In genomic region chr5:147357536-147357935, GRCm38 (mm10) we compare ENCODE assay signal across 10 mouse cellular contexts. TPM values are rescaled to one million over a fixed set of nuclear protein-coding genes. Genes with fewer than 3 reads are reported as not detected.
DNase-seq lines count a peak whose midpoint lies in the region; ATAC-seq and TF ChIP-seq lines count a peak whose summit lies in the region.
"Had no signal": no experiment of that assay in that cellular context is flagged by ENCODE, and none has a peak within 500 bp of the region (broad histone marks: within the 10 kb centered on the region; RNA-seq: fewer than 3 reads in every experiment).

No protein-coding gene starts in this region.

- peak; percentile 85 for TF ChIP-seq CTCF in G1E (IDR thresholded peaks at IDR 0.05; ENCODE audit: low read depth, low read length)

- no peaks in the 10 kb centered on the region for H3K27me3 ChIP-seq in G1E (ENCODE audit: insufficient read depth, low read length)
- H3K27me3 ChIP-seq: lung, embryonic 15.5 days had no signal

- H3K36me3 ChIP-seq in G1E (replicated peaks): no peaks in the 10 kb centered on the region
- H3K36me3 ChIP-seq: lung, embryonic 15.5 days had no signal

- H3K4me1 ChIP-seq in G1E (ENCODE audit: insufficient read depth, low read depth, low read length): peaks cover 2% of the 10 kb centered on the region; the same call in 1 of the 2 replicates
- H3K4me1 ChIP-seq: lung, embryonic 15.5 days had no signal

- ATAC-seq in G1E (ENCODE audit: extremely low read depth, insufficient number of reproducible peaks, low FRiP score, poor library complexity, severe bottlenecking): peak; percentile 22; the same call in 1 of the 2 replicates
- ATAC-seq in erythroblast, adult 5-6 weeks (replicated peaks; ENCODE audit: low FRiP score, poor library complexity, severe bottlenecking): peak; percentile 52; the same call in 1 of the 2 replicates

- no peak overlapping the region for H3K4me3 ChIP-seq in G1E (ENCODE audit: low read depth, low read length)
- H3K4me3 ChIP-seq: erythroblast, embryonic 14.5 days; lung, embryonic 15.5 days had no signal

- DNase-seq in heart, postnatal 4 days: peak; percentile 21
- DNase-seq in heart, adult 9 months (ENCODE audit: low spot score in 2 of 2): no peak
- DNase-seq in 416B (ENCODE audit: low read depth) (peak; percentile 49), G1E (ENCODE audit: low spot score) (no peak)
- peak; percentile 45 for DNase-seq in testis, postnatal 14 days (ENCODE audit: low spot score)
- DNase-seq in frontal cortex, postnatal 25 days (ENCODE audit: low spot score in 2 of 2): no peak
- no peak for DNase-seq in frontal cortex, postnatal 14 days (ENCODE audit: low spot score in 2 of 2)

- no peaks in the 10 kb centered on the region for H3K9me3 ChIP-seq in G1E (replicated peaks)
- H3K9me3 ChIP-seq: lung, embryonic 15.5 days had no signal

RNA-seq across cellular contexts. Expression of gene Urad, which starts 35.3 kb away (rescaled TPM):
- total RNA-seq in heart, postnatal 4 days (2021): not detected
- not detected in 2 replicates for total RNA-seq in G1E (2014; fragmentation: Nextera tagmentation)
- 0.17 TPM in 1 of 2 replicates, not detected in the other for total RNA-seq in G1E (2017)
- polyA plus RNA-seq in G1E (2012): not detected in 2 replicates
- not detected in 2 replicates for total RNA-seq in erythroblast, adult 5-6 weeks (2015; ENCODE audit: low replicate concordance)
- total RNA-seq in erythroblast, adult 5-6 weeks (2017; ENCODE audit: low replicate concordance): not detected in 2 replicates
- polyA plus RNA-seq: erythroblast, embryonic 14.5 days; lung, embryonic 15.5 days had no signal

RNA-seq across cellular contexts. Expression of gene Flt3, which starts 42.8 kb away (rescaled TPM):
- not detected for total RNA-seq in heart, postnatal 4 days (2021)
- not detected in 2 replicates for total RNA-seq in G1E (2014; fragmentation: Nextera tagmentation)
- total RNA-seq in G1E (2017): 0.11 and 0.17 TPM in 2 replicates
- polyA plus RNA-seq in G1E (2012): not detected in 2 replicates
- total RNA-seq in erythroblast, adult 5-6 weeks (2015; ENCODE audit: low replicate concordance): 0.84 and 1.9 TPM in 2 replicates
- 2.8 and 4.7 TPM in 2 replicates for total RNA-seq in erythroblast, adult 5-6 weeks (2017; ENCODE audit: low replicate concordance)

RNA-seq across cellular contexts. Expression of gene Cdx2, which starts 50.5 kb away (rescaled TPM):
- total RNA-seq in heart, postnatal 4 days (2021): not detected
- total RNA-seq in G1E (2014; fragmentation: Nextera tagmentation): not detected in 2 replicates
- not detected in 2 replicates for total RNA-seq in G1E (2017)
- not detected in 2 replicates for polyA plus RNA-seq in G1E (2012)
- total RNA-seq in erythroblast, adult 5-6 weeks (2015; ENCODE audit: low replicate concordance): not detected in 2 replicates
- total RNA-seq in erythroblast, adult 5-6 weeks (2017; ENCODE audit: low replicate concordance): not detected in 2 replicates
- polyA plus RNA-seq: lung, embryonic 15.5 days had no signal

Comparison
In these comparisons a context has a peak if more than half of its experiments do, and no peak if none do; other contexts are left out.
1. DNase-seq: peak in heart, postnatal 4 days (single experiment), 416B (single experiment) and testis, postnatal 14 days (single experiment); none in heart, adult 9 months (0 of 2), G1E (single experiment), frontal cortex, postnatal 25 days (0 of 2) and frontal cortex, postnatal 14 days (0 of 2).